ENCODE assay signal across 7 mouse cellular contexts in the genomic region with DNA sequence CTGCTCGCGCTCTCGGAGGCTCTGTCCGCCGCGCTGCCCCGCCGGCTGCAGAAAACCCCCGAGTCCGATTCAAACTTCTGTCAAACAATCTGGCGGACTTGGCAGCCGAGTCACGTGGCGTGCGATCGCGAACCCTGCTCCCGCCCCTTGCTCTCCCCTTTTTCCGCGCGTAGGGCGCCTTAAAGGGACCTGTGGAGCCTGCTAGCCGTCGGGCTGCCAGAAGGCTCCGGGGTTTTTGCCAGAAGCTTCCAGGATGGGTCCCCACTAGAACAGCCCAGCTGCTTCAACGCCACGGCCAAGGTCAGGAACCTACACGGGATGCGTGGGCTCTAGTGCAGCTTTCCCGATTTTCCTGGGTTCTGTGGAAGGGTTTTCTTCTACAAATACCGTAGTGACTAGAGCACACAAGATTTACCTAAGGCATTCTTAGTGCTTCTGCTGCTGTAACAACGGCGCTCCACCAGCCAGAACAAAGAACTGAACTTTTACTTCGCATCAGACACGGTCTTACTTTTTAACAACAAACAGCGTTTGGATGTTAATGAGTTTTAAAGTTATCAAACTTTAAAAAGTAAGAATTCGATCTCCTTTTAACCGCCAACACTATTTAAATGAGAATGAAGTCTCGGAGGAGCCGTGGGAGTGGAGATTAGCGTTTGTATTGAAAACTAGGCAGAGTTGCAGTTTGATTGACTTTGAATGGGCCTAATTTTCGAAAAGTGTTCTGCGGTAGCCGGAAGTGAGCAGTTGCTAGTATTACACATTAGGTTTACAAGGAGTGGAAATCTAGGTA. TPM values are rescaled to one million over a fixed set of nuclear protein-coding genes. Genes with fewer than 3 reads are reported as not detected.
A peak's percentile ranks its signal among the peaks of the same experiment; 100 is the strongest.
DNase-seq lines count a peak whose midpoint lies in the region; ATAC-seq and TF ChIP-seq lines count a peak whose summit lies in the region.

Gene Sypl2, minus strand, starts transcription at position 91 of the 793 bp plus-strand sequence.

- 1% methylated on average over 44 of the region's 44 CpGs for WGBS in forebrain, embryonic 15.5 days
- WGBS in hindbrain, embryonic 14.5 days = 2% methylated on average over 44 of the region's 44 CpGs
- WGBS in liver, embryonic 11.5 days = 8% methylated on average over 36 of the region's 44 CpGs

- no peaks in the 10 kb centered on the region for H3K4me1 ChIP-seq in CH12.LX (ENCODE audit: control insufficient read depth in 1 of 2, insufficient read depth in 2 of 2)
- H3K4me1 ChIP-seq in forebrain, embryonic 15.5 days = peaks cover 19% of the 10 kb centered on the region
- H3K4me1 ChIP-seq in hindbrain, embryonic 14.5 days (replicated peaks; ENCODE audit: control insufficient read depth, insufficient read depth, low read length) = peaks cover 5% of the 10 kb centered on the region
- H3K4me1 ChIP-seq in liver, embryonic 11.5 days (replicated peaks; ENCODE audit: control insufficient read depth, insufficient read depth, low read length) = peaks cover 2% of the 10 kb centered on the region; the same call in 1 of the 2 replicates

- no peak for TF ChIP-seq POLR2A in CH12.LX (IDR thresholded peaks at IDR 0.05; ENCODE audit: low read depth, low read length)

- no peak within 1 kb of the TSS for H3K27ac ChIP-seq in CH12.LX (ENCODE audit: insufficient read depth, low read depth)
- no peak within 1 kb of the TSS for H3K27ac ChIP-seq in forebrain, embryonic 15.5 days (replicated peaks)
- H3K27ac ChIP-seq in hindbrain, embryonic 14.5 days = no peak within 1 kb of the TSS
- no peak within 1 kb of the TSS for H3K27ac ChIP-seq in liver, embryonic 11.5 days (ENCODE audit: low read depth, low read length)

- H3K9me3 ChIP-seq in CH12.LX (replicated peaks; ENCODE audit: low read length) = peaks cover 3% of the 10 kb centered on the region
- no peaks in the 10 kb centered on the region for H3K9me3 ChIP-seq in forebrain, embryonic 15.5 days
- H3K9me3 ChIP-seq in hindbrain, embryonic 14.5 days (ENCODE audit: control insufficient read depth, low read length) = no peaks in the 10 kb centered on the region
- no peaks in the 10 kb centered on the region for H3K9me3 ChIP-seq in liver, embryonic 11.5 days (ENCODE audit: control insufficient read depth, low read length)

- DNase-seq in CH12.LX (ENCODE audit: extremely low read depth) = no peak
- DNase-seq in T-cell, adult 2 months (ENCODE audit: low spot score) = peak; percentile 33
- DNase-seq in hindbrain, embryonic 14.5 days (ENCODE audit: low spot score) = peak; percentile 38
- peak; percentile 55 for DNase-seq in liver, embryonic 11.5 days (ENCODE audit: low spot score)
- no peak for DNase-seq in c-Kit-positive CD71-positive TER-119-positive erythroid progenitor cells, embryonic 14.5 days (ENCODE audit: low spot score)

- no peak for TF ChIP-seq CTCF in CH12.LX (conservative IDR thresholded peaks at IDR 0.05 in 1 of 2, IDR thresholded peaks at IDR 0.05 in 1 of 2; ENCODE audit: low read depth in 2 of 2, low read length in 2 of 2)

- peak; percentile 58 for ATAC-seq in forebrain, embryonic 15.5 days (replicated peaks)
- no peak for ATAC-seq in hindbrain, embryonic 14.5 days (ENCODE audit: low FRiP score)
- ATAC-seq in liver, embryonic 11.5 days (replicated peaks; ENCODE audit: low FRiP score) = no peak
- ATAC-seq in monocyte, adult 5-6 weeks (replicated peaks; ENCODE audit: insufficient number of reproducible peaks, low FRiP score, low TSS enrichment, poor library complexity, severe bottlenecking) = 0 out of 2 replicates have a peak, but pooled peaks have one; percentile 22

- no peak within 1 kb of the TSS for H3K9ac ChIP-seq in CH12.LX (ENCODE audit: insufficient read depth, low read depth)
- peak within 1 kb of the TSS; percentile 35 for H3K9ac ChIP-seq in forebrain, embryonic 15.5 days (replicated peaks)
- H3K9ac ChIP-seq in hindbrain, embryonic 14.5 days = peak within 1 kb of the TSS; percentile 31; the same call in 1 of the 2 replicates
- H3K9ac ChIP-seq in liver, embryonic 11.5 days (ENCODE audit: low read depth, low read length) = no peak within 1 kb of the TSS

- H3K79me2 ChIP-seq in CH12.LX (replicated peaks; ENCODE audit: control insufficient read depth, extremely low read depth, insufficient read depth, poor library complexity, severe bottlenecking) = no peaks in the 10 kb centered on the region

- dilution Hi-C loops in CH12.LX (cut with MboI; ENCODE audit: extremely low pct_ligation_motif_present, extremely low pct_unique_long_range_greater_than_20kb, low sequenced_read_pairs) = no loop called here

- TF ChIP-seq RAD21 in CH12.LX (IDR thresholded peaks at IDR 0.05; ENCODE audit: low read depth, low read length) = no peak

- in situ Hi-C loops in CH12.LX (cut with MboI; ENCODE audit: low pct_ligation_motif_present, low pct_unique_long_range_greater_than_20kb, low sequenced_read_pairs) = no loop called here

- no peaks in the 10 kb centered on the region for H3K36me3 ChIP-seq in CH12.LX (replicated peaks in 1 of 2; ENCODE audit: control insufficient read depth in 1 of 2, insufficient read depth in 1 of 2, low read length in 1 of 2)
- no peaks in the 10 kb centered on the region for H3K36me3 ChIP-seq in forebrain, embryonic 15.5 days
- no peaks in the 10 kb centered on the region for H3K36me3 ChIP-seq in hindbrain, embryonic 14.5 days (replicated peaks; ENCODE audit: control insufficient read depth, insufficient read depth)
- H3K36me3 ChIP-seq in liver, embryonic 11.5 days (ENCODE audit: control insufficient read depth, insufficient read depth, low read length) = no peaks in the 10 kb centered on the region

- H3K27me3 ChIP-seq in CH12.LX (replicated peaks) = peaks cover 48% of the 10 kb centered on the region
- peaks cover 36% of the 10 kb centered on the region for H3K27me3 ChIP-seq in forebrain, embryonic 15.5 days
- H3K27me3 ChIP-seq in hindbrain, embryonic 14.5 days (ENCODE audit: control insufficient read depth, insufficient read depth, low read length) = peaks cover 57% of the 10 kb centered on the region
- peaks cover 55% of the 10 kb centered on the region for H3K27me3 ChIP-seq in liver, embryonic 11.5 days (replicated peaks; ENCODE audit: control insufficient read depth, insufficient read depth, low read length)

- H3K4me3 ChIP-seq in CH12.LX (replicated peaks in 1 of 3; ENCODE audit: low read depth in 2 of 3, low read length in 2 of 3, poor library complexity in 1 of 3) = peak within 1 kb of the TSS in 1 of 3 experiments; percentile 23
- peak within 1 kb of the TSS; percentile 44 for H3K4me3 ChIP-seq in forebrain, embryonic 15.5 days
- H3K4me3 ChIP-seq in hindbrain, embryonic 14.5 days (replicated peaks; ENCODE audit: low read length) = peak within 1 kb of the TSS; percentile 34
- H3K4me3 ChIP-seq in liver, embryonic 11.5 days (ENCODE audit: low read depth, low read length) = peak within 1 kb of the TSS; percentile 47

- peak within 1 kb of the TSS; percentile 56 for H3K4me2 ChIP-seq in CH12.LX (ENCODE audit: insufficient read depth, low read depth, poor library complexity, severe bottlenecking)
- H3K4me2 ChIP-seq in forebrain, embryonic 15.5 days (replicated peaks) = peak within 1 kb of the TSS; percentile 75
- peak within 1 kb of the TSS; percentile 61 for H3K4me2 ChIP-seq in hindbrain, embryonic 14.5 days (replicated peaks)
- peak within 1 kb of the TSS; percentile 64 for H3K4me2 ChIP-seq in liver, embryonic 11.5 days

- TF ChIP-seq EP300 in CH12.LX (IDR thresholded peaks at IDR 0.05; ENCODE audit: low read length) = no peak

TF ChIP-seq in CH12.LX, 34 proteins besides CTCF, POLR2A, EP300 and RAD21:
- TF ChIP-seq MEF2A (IDR thresholded peaks at IDR 0.05; ENCODE audit: borderline replicate concordance, low read depth, low read length) = 0 out of 2 replicates have a peak, but pooled peaks have one; percentile 28
- no peak for TF ChIP-seq JUND (conservative IDR thresholded peaks at IDR 0.05; ENCODE audit: low read depth, low read length)
- TF ChIP-seq JUN (IDR thresholded peaks at IDR 0.05; ENCODE audit: insufficient read depth, low read depth, low read length) = no peak
- TF ChIP-seq TBP (conservative IDR thresholded peaks at IDR 0.05; ENCODE audit: low read depth, low read length) = no peak
- peak; percentile 49 for TF ChIP-seq USF1 (IDR thresholded peaks at IDR 0.05; ENCODE audit: low read depth, low read length)

RNA-seq across cellular contexts. Expression of gene Sypl2, which starts in this region (rescaled TPM):
- total RNA-seq in CH12.LX (2012; rRNA removed) (not detected in 2 replicates), CH12.LX (2014; rRNA removed) (not detected in 2 replicates)
- polyA plus RNA-seq in CH12.LX (2012; ENCODE audit: insufficient read length, low read depth) = not detected in 2 replicates
- polyA plus RNA-seq in forebrain, embryonic 15.5 days (2015; fragmentation: Nextera tagmentation; extraction: Ambion mirVana) = 2.3 and 2.7 TPM in 2 replicates
- polyA plus RNA-seq in hindbrain, embryonic 14.5 days (2014; fragmentation: Nextera tagmentation; extraction: Ambion mirVana) = 0.17 and 0.50 TPM in 2 replicates
- polyA plus RNA-seq in liver, embryonic 11.5 days (2014; fragmentation: Nextera tagmentation; extraction: Ambion mirVana) = 0.05 and 0.08 TPM in 2 replicates
- total RNA-seq in monocyte, adult 5-6 weeks (2017) = not detected in 3 replicates

Comparison
In these comparisons a context has a peak if more than half of its experiments do, and no peak if none do; other contexts are left out.
1. Peak in DNase-seq, H3K4me3 ChIP-seq, H3K9ac ChIP-seq and H3K4me2 ChIP-seq in hindbrain, embryonic 14.5 days; RNA of the gene not detected or under 1 TPM.
2. Peak in DNase-seq, H3K4me3 ChIP-seq and H3K4me2 ChIP-seq in liver, embryonic 11.5 days; RNA of the gene not detected or under 1 TPM.
3. Peak in ATAC-seq in monocyte, adult 5-6 weeks; RNA of the gene not detected or under 1 TPM.